Mouse (Mus musculus) monocyte, adult 2 months (primary cell): ENCODE measurements around the gene Alkal2.

Experiments used
- DNase-seq, 2 experiments: peaks; one replicate each; pipeline ENCODE4 v3.0.0; 2022; ENCODE audit warnings: low spot score in 2 of 2, low read depth in 1 of 2

Alkal2 gene

GRCm38 (mm10) chr12:30922401-30922800, 38.3 kb downstream of the Alkal2 start:
- no peak for DNase-seq

DNA sequence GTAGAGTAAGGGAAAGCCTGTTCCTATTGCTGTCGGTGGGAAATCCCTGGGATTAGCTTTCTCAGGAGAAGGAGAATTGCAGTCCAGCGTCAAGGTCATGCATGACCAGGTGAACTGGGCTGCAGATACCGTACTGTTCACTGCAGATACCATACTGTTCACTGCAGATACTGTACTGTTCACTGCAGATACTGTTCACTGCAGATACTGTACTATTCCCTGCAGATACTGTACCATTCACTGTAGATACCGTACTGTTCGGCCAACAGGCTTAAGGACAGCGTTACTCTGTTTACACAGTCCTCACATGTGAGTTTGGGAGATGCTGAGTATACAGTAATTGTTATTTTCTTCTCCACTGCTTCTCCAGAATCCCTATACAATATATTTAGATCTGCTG, 44.1 kb downstream of the Alkal2 start:
- no peak for DNase-seq

GRCm38 (mm10) chr12:30933299-30933698, 49.2 kb downstream of the Alkal2 start:
- DNase-seq, result no peak

DNA sequence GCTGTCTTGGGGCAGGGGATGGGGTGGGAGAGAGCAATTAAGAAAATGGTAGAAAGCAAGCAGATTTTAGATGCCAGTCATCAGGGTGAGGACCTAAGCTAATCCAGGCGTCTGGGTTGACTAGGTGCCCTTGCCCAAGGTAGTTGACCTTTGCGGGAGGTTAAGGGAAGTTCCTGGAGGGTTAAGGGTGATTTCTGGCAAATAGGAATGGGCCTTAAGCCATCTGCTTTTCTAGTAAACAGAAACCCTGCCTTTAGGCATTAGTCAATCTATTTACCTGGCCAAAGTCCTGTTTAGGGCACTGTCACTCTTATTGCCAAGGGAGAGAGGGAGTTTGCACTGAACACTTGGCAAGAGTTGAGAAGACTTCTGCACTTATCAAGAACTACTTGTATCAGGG, 52.8 kb downstream of the Alkal2 start:
- DNase-seq, result no peak
